Comparison of ENCODE assay signal across 8 mouse cellular contexts in genomic region chr11:62604886-62605618, GRCm38 (mm10). TPM values are rescaled to one million over a fixed set of nuclear protein-coding genes. Genes with fewer than 3 reads are reported as not detected.
DNase-seq lines count a peak whose midpoint lies in the region; ATAC-seq and TF ChIP-seq lines count a peak whose summit lies in the region.

No protein-coding gene starts in this region.

- no peaks in the 10 kb centered on the region for H3K27me3 ChIP-seq in heart, embryonic 14.5 days (ENCODE audit: control insufficient read depth, insufficient read depth, low read length)
- no peaks in the 10 kb centered on the region for H3K27me3 ChIP-seq in hindbrain, embryonic 12.5 days
- no peaks in the 10 kb centered on the region for H3K27me3 ChIP-seq in midbrain, embryonic 11.5 days (ENCODE audit: control insufficient read depth, insufficient read depth, low read length)
- H3K27me3 ChIP-seq in thymus, adult 2 months (ENCODE audit: control insufficient read depth, insufficient read depth, low read length), result no peaks in the 10 kb centered on the region

- TF ChIP-seq CTCF in thymus, adult 2 months (IDR thresholded peaks at IDR 0.05; ENCODE audit: borderline replicate concordance, control insufficient read depth, extremely low read depth, insufficient read depth, low read length, poor library complexity), result no peak

- peak overlapping the region; percentile 80; the same call in 1 of the 2 replicates for H3K4me2 ChIP-seq in heart, embryonic 14.5 days (ENCODE audit: low read length)
- peak overlapping the region; percentile 90 for H3K4me2 ChIP-seq in hindbrain, embryonic 12.5 days (replicated peaks)
- peak overlapping the region; percentile 87 for H3K4me2 ChIP-seq in midbrain, embryonic 11.5 days

- H3K27ac ChIP-seq in heart, embryonic 14.5 days (replicated peaks in 1 of 2; ENCODE audit: control insufficient read depth in 1 of 2, insufficient read depth in 1 of 2, low read depth in 2 of 2, low read length in 2 of 2), result no peak overlapping the region
- peak overlapping the region; percentile 76; the same call in 1 of the 2 replicates for H3K27ac ChIP-seq in ES-E14 (ENCODE audit: insufficient read depth, low read depth, low read length, poor library complexity, severe bottlenecking)
- H3K27ac ChIP-seq in hindbrain, embryonic 12.5 days, result peak overlapping the region; percentile 52
- peak overlapping the region; percentile 18; the same call in 1 of the 2 replicates for H3K27ac ChIP-seq in midbrain, embryonic 11.5 days (ENCODE audit: low read depth, low read length)
- H3K27ac ChIP-seq in thymus, adult 2 months (ENCODE audit: control insufficient read depth, insufficient read depth, low read length), result no peak overlapping the region

- H3K4me1 ChIP-seq in heart, embryonic 14.5 days (ENCODE audit: control insufficient read depth in 2 of 2, insufficient read depth in 2 of 2, low read length in 2 of 2), result peaks cover 2 to 18% of the 10 kb centered on the region in 2 experiments; a peak in 3 of 4 replicates
- peaks cover 0 to 15% of the 10 kb centered on the region in 2 experiments; a peak in 2 of 4 replicates for H3K4me1 ChIP-seq in ES-E14 (ENCODE audit: control insufficient read depth in 2 of 2, insufficient read depth in 2 of 2, low read length in 2 of 2, poor library complexity in 1 of 2)
- H3K4me1 ChIP-seq in hindbrain, embryonic 12.5 days, result peaks cover 34% of the 10 kb centered on the region
- H3K4me1 ChIP-seq in midbrain, embryonic 11.5 days (ENCODE audit: control insufficient read depth, insufficient read depth, low read length), result peaks cover 22% of the 10 kb centered on the region
- H3K4me1 ChIP-seq in thymus, adult 2 months (replicated peaks; ENCODE audit: control insufficient read depth, insufficient read depth, low read length), result 0 out of 2 replicates have a peak, but pooled peaks cover 5% of the 10 kb centered on the region

- peak overlapping the region in 1 of 2 experiments; percentile 94; a peak in 1 of 4 replicates for H3K4me3 ChIP-seq in heart, embryonic 14.5 days (ENCODE audit: control insufficient read depth in 1 of 2, insufficient read depth in 1 of 2, low read depth in 1 of 2, low read length in 2 of 2)
- peak overlapping the region; percentile 77 to 98 for H3K4me3 ChIP-seq in ES-E14 (ENCODE audit: insufficient read depth in 1 of 2, low read depth in 1 of 2, low read length in 2 of 2, poor library complexity in 1 of 2, severe bottlenecking in 1 of 2)
- peak overlapping the region; percentile 86 for H3K4me3 ChIP-seq in hindbrain, embryonic 12.5 days
- peak overlapping the region; percentile 92 for H3K4me3 ChIP-seq in midbrain, embryonic 11.5 days (ENCODE audit: low read depth, low read length)
- H3K4me3 ChIP-seq in thymus, adult 2 months (ENCODE audit: control insufficient read depth, insufficient read depth, low read length), result no peak overlapping the region

- H3K9me3 ChIP-seq in heart, embryonic 14.5 days (ENCODE audit: control insufficient read depth, low read length), result no peaks in the 10 kb centered on the region
- H3K9me3 ChIP-seq in ES-E14 (ENCODE audit: control insufficient read depth, insufficient read depth, low read depth, low read length), result no peaks in the 10 kb centered on the region
- H3K9me3 ChIP-seq in hindbrain, embryonic 12.5 days (replicated peaks), result no peaks in the 10 kb centered on the region
- no peaks in the 10 kb centered on the region for H3K9me3 ChIP-seq in midbrain, embryonic 11.5 days (ENCODE audit: control insufficient read depth, low read length)

- peak overlapping the region; percentile 98 for H3K9ac ChIP-seq in heart, embryonic 14.5 days (ENCODE audit: low read length)
- H3K9ac ChIP-seq in ES-E14 (ENCODE audit: insufficient read depth, low read depth, low read length, poor library complexity, severe bottlenecking), result peak overlapping the region; percentile 100
- peak overlapping the region; percentile 97 for H3K9ac ChIP-seq in hindbrain, embryonic 12.5 days
- H3K9ac ChIP-seq in midbrain, embryonic 11.5 days (ENCODE audit: low read length), result peak overlapping the region; percentile 98

- DNase-seq in heart, postnatal 25 days (ENCODE audit: low spot score), result no peak
- DNase-seq in ES-E14 (ENCODE audit: low read depth, low spot score), result no peak
- peak; percentile 84 for DNase-seq in midbrain, embryonic 11.5 days (ENCODE audit: low spot score, missing footprints)
- no peak for DNase-seq in cerebellum, postnatal 10 days
- DNase-seq in thymus, adult 2 months, result no peak
- DNase-seq in spleen, postnatal 36 days (ENCODE audit: low spot score in 2 of 2), result no peak

- WGBS in heart, embryonic 14.5 days, result 24% methylated on average over 3 of the region's 3 CpGs
- WGBS in hindbrain, embryonic 12.5 days, result 21% methylated on average over 3 of the region's 3 CpGs
- WGBS in midbrain, embryonic 11.5 days, result 29% methylated on average over 3 of the region's 3 CpGs
- 79% methylated on average over 3 of the region's 3 CpGs for WGBS in thymus, adult 2 months

- intact Hi-C loops in heart, postnatal 25 days (cut with DNase I), result no loop called here

- no peak for ATAC-seq in heart, embryonic 14.5 days (ENCODE audit: insufficient number of reproducible peaks, insufficient read depth, low FRiP score, low read depth)
- ATAC-seq in hindbrain, embryonic 12.5 days (ENCODE audit: low FRiP score), result no peak
- ATAC-seq in midbrain, embryonic 11.5 days (ENCODE audit: low FRiP score), result no peak

- no peak for TF ChIP-seq POLR2A in thymus, adult 2 months (IDR thresholded peaks at IDR 0.05; ENCODE audit: control insufficient read depth, extremely low read depth, insufficient read depth, low read length, poor library complexity)

- H3K36me3 ChIP-seq in heart, embryonic 14.5 days (ENCODE audit: control insufficient read depth, insufficient read depth, low read length), result peaks cover 69% of the 10 kb centered on the region
- peaks cover 47% of the 10 kb centered on the region for H3K36me3 ChIP-seq in ES-E14 (ENCODE audit: control insufficient read depth, insufficient read depth, low read length, poor library complexity, severe bottlenecking)
- peaks cover 57% of the 10 kb centered on the region for H3K36me3 ChIP-seq in hindbrain, embryonic 12.5 days
- peaks cover 31% of the 10 kb centered on the region for H3K36me3 ChIP-seq in midbrain, embryonic 11.5 days (ENCODE audit: control insufficient read depth, insufficient read depth, low read length)
- peaks cover 32% of the 10 kb centered on the region for H3K36me3 ChIP-seq in thymus, adult 2 months (ENCODE audit: control insufficient read depth, insufficient read depth, low read length)

- in situ Hi-C loops in ES-E14 (cut with MboI; ENCODE audit: low sequenced_read_pairs in 2 of 2, unreplicated experiment in 2 of 2), result no loop called here

TF ChIP-seq in ES-E14, 5 proteins besides CTCF, POLR2A, EP300 and RAD21:
- peak; percentile 5; the same call in 1 of the 2 replicates for TF ChIP-seq CHD2 (IDR thresholded peaks at IDR 0.05; ENCODE audit: low read depth, low read length)
- TF ChIP-seq MAFK (IDR thresholded peaks at IDR 0.05; ENCODE audit: insufficient read depth, low read depth, low read length), result no peak
- no peak for TF ChIP-seq ZNF384 (IDR thresholded peaks at IDR 0.05; ENCODE audit: low read depth, low read length)

RNA-seq across cellular contexts. Expression of gene Trpv2, which starts 30.8 kb away (rescaled TPM):
- 3.7 and 4.2 TPM in 2 replicates for polyA plus RNA-seq in heart, embryonic 14.5 days (2014; fragmentation: Nextera tagmentation; extraction: Ambion mirVana)
- total RNA-seq in heart, postnatal 25 days (2021), result 1 to 10 TPM; 2.4 to 3.3 TPM
- total RNA-seq in ES-E14 (2012; rRNA removed), result 9.8 and 13.4 TPM in 2 replicates
- polyA plus RNA-seq in hindbrain, embryonic 12.5 days (2016; fragmentation: Nextera tagmentation; extraction: Ambion mirVana), result 10.8 and 14.3 TPM in 2 replicates
- 4.9 and 5.4 TPM in 2 replicates for polyA plus RNA-seq in midbrain, embryonic 11.5 days (2014; fragmentation: Nextera tagmentation; extraction: Ambion mirVana)
- 95.4 and 96.0 TPM in 2 replicates for polyA plus RNA-seq in thymus, adult 2 months (2012; rRNA removed)

RNA-seq across cellular contexts. Expression of gene Lrrc75a, which starts 43.3 kb away (rescaled TPM):
- polyA plus RNA-seq in heart, embryonic 14.5 days (2014; fragmentation: Nextera tagmentation; extraction: Ambion mirVana), result 19.4 and 21.2 TPM in 2 replicates
- 1 to 10 TPM; 4.9 to 6.4 TPM for total RNA-seq in heart, postnatal 25 days (2021)
- total RNA-seq in ES-E14 (2012; rRNA removed), result 9.9 and 11.6 TPM in 2 replicates
- 18.0 and 19.1 TPM in 2 replicates for polyA plus RNA-seq in hindbrain, embryonic 12.5 days (2016; fragmentation: Nextera tagmentation; extraction: Ambion mirVana)
- polyA plus RNA-seq in midbrain, embryonic 11.5 days (2014; fragmentation: Nextera tagmentation; extraction: Ambion mirVana), result 12.5 and 12.6 TPM in 2 replicates
- polyA plus RNA-seq in thymus, adult 2 months (2012; rRNA removed), result 6.0 and 6.9 TPM in 2 replicates

RNA-seq across cellular contexts. Expression of gene Mmgt2, which starts 43.4 kb away (rescaled TPM):
- polyA plus RNA-seq in heart, embryonic 14.5 days (2014; fragmentation: Nextera tagmentation; extraction: Ambion mirVana), result 55.9 and 56.7 TPM in 2 replicates
- total RNA-seq in heart, postnatal 25 days (2021), result 1 to 10 TPM; 6.9 to 7.0 TPM
- 11.4 and 13.6 TPM in 2 replicates for total RNA-seq in ES-E14 (2012; rRNA removed)
- polyA plus RNA-seq in hindbrain, embryonic 12.5 days (2016; fragmentation: Nextera tagmentation; extraction: Ambion mirVana), result 34.5 and 38.7 TPM in 2 replicates
- polyA plus RNA-seq in midbrain, embryonic 11.5 days (2014; fragmentation: Nextera tagmentation; extraction: Ambion mirVana), result 38.5 and 43.8 TPM in 2 replicates
- polyA plus RNA-seq in thymus, adult 2 months (2012; rRNA removed), result 43.0 and 47.5 TPM in 2 replicates

RNA-seq across cellular contexts. Expression of gene Ubb, which starts 54.1 kb away (rescaled TPM):
- polyA plus RNA-seq in heart, embryonic 14.5 days (2014; fragmentation: Nextera tagmentation; extraction: Ambion mirVana), result 2,716 and 2,876 TPM in 2 replicates
- 100 to 1,000 TPM; 561 to 624 TPM for total RNA-seq in heart, postnatal 25 days (2021)
- total RNA-seq in ES-E14 (2012; rRNA removed), result 1,350 and 1,664 TPM in 2 replicates
- 3,674 and 3,736 TPM in 2 replicates for polyA plus RNA-seq in hindbrain, embryonic 12.5 days (2016; fragmentation: Nextera tagmentation; extraction: Ambion mirVana)
- polyA plus RNA-seq in midbrain, embryonic 11.5 days (2014; fragmentation: Nextera tagmentation; extraction: Ambion mirVana), result 3,727 and 3,899 TPM in 2 replicates
- polyA plus RNA-seq in thymus, adult 2 months (2012; rRNA removed), result 2,301 and 2,384 TPM in 2 replicates

Comparison
In these comparisons a context has a peak if more than half of its experiments do, and no peak if none do; other contexts are left out.
1. H3K27ac ChIP-seq: peak in ES-E14 (single experiment), hindbrain, embryonic 12.5 days (single experiment) and midbrain, embryonic 11.5 days (single experiment); none in heart, embryonic 14.5 days (0 of 2) and thymus, adult 2 months (single experiment).
2. Peak in every context shown above with its lines, with median percentiles within 50 percentile points of each other: H3K4me2 ChIP-seq and H3K9ac ChIP-seq.